Mouse (Mus musculus) intestine, postnatal 0 days (tissue): ENCODE results near the gene Herpud2. TPM values are rescaled to one million over a fixed set of nuclear protein-coding genes. Genes with fewer than 3 reads are reported as not detected.

Experiments
- ATAC-seq: fragments of 200-750 bp; cut with Nextera tagmentation; 2 replicates; pipeline ENCODE4 v1.8.0; 2017; ENCODE audit warnings: mild to moderate bottlenecking, moderate TSS enrichment, moderate library complexity
- H3K27ac ChIP-seq: fragments of 300-500 bp; sonication (generic); 2 replicates; pipeline ENCODE4 v1.5.1; 2014; ENCODE audit warnings: mild to moderate bottlenecking, low read depth, low read length, moderate library complexity
- H3K27me3 ChIP-seq: fragments of 300-500 bp; sonication (generic); replicated peaks from 2 replicates; pipeline ENCODE4 v1.6.1; 2014; ENCODE audit warnings: low read length, mixed read lengths; ENCODE audit not compliant: control insufficient read depth, insufficient read depth
- H3K36me3 ChIP-seq: fragments of 300-500 bp; sonication (generic); 2 replicates; pipeline ENCODE4 v1.6.1; 2014; ENCODE audit warnings: mild to moderate bottlenecking, moderate library complexity; ENCODE audit not compliant: control insufficient read depth, insufficient read depth
- H3K4me1 ChIP-seq: fragments of 300-500 bp; sonication (generic); replicated peaks from 2 replicates; pipeline ENCODE4 v1.6.1; 2014; ENCODE audit warnings: antibody characterized with exemption, low read length, mixed read lengths; ENCODE audit not compliant: control insufficient read depth, insufficient read depth
- H3K4me2 ChIP-seq: fragments of 300-500 bp; sonication (generic); replicated peaks from 2 replicates; pipeline ENCODE4 v1.6.1; 2014; ENCODE audit warnings: low read depth, mild to moderate bottlenecking, moderate library complexity
- H3K4me3 ChIP-seq: fragments of 300-500 bp; sonication (generic); 2 replicates; pipeline ENCODE4 v1.5.1; 2014; ENCODE audit warnings: low read depth, low read length
- H3K9ac ChIP-seq: fragments of 300-500 bp; sonication (generic); 2 replicates; pipeline ENCODE4 v1.6.1; 2014; ENCODE audit warnings: mild to moderate bottlenecking, low read depth, low read length
- H3K9me3 ChIP-seq: fragments of 300-500 bp; sonication (generic); 2 replicates; pipeline ENCODE4 v1.6.1; 2016; ENCODE audit warnings: mixed run types; ENCODE audit not compliant: control insufficient read depth
- CTCF ChIP-seq: sonication (generic); IDR thresholded peaks from 2 replicates; pipeline ENCODE4 v1.5.1; 2016; ENCODE audit warnings: low read depth, mild to moderate bottlenecking, control low read depth, antibody characterized with exemption, moderate library complexity
- WGBS: fragments of 180-500 bp; shearing (Covaris S2); extraction: QIAGEN DNeasy Blood & Tissue Kit; methylation state at CpG from one replicate; pipeline ENCODE4 v1.1.7; 2014; 5-methylcytosine and 5-hydroxymethylcytosine counted together
- polyA plus RNA-seq: library from polyadenylated mRNA; unstranded; fragments of >200 nt; fragmentation: Nextera tagmentation; extraction: Ambion mirVana; gene quantifications from 2 replicates; pipeline ENCODE4 v1.2.1, GENCODE M21; 2015

Gene Herpud2
- polyA plus RNA-seq, 1 experiment from 2014 or later: 21.9 TPM

DNA sequence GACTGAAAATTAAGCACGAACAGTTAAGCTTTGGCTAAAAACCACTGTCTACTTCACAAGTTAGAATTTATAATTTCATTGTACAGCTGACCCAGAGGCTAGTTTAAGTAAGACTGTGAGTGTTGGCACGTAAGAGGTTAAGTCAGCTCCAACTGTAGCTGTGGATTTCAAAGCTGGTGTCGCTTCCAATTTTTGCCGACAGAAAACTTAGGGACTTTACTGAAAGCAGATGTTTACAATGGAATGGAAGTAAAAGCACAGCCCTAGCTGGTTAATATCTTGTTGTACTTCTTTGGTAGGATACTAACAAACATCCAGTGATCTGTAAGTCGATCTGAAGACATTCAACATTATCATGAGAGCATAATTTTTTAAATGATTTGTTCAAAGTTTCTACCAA lies 23.0 kb upstream of the Herpud2 start:
- Histone ChIP-seq H3K27me3 (no peaks in the 10 kb centered on the region), H3K4me2 (0 out of 2 replicates have a peak overlapping the region, but pooled peaks have one; percentile 10), H3K4me1 (0 out of 2 replicates have a peak, but pooled peaks cover 3% of the 10 kb centered on the region), H3K27ac (no peak overlapping the region), H3K4me3 (no peak overlapping the region), H3K9me3 (no peaks in the 10 kb centered on the region), H3K36me3 (no peaks in the 10 kb centered on the region), H3K9ac (no peak overlapping the region)
- 55% methylated on average over 5 of the region's 5 CpGs for WGBS
- ATAC-seq: no peak
- no peak for TF ChIP-seq CTCF

GRCm38 (mm10) chr9:25173171-25173570 lies 21.6 kb upstream of the Herpud2 start:
- no peaks in the 10 kb centered on the region for H3K27me3 ChIP-seq
- H3K9ac ChIP-seq: no peak overlapping the region
- ATAC-seq: no peak
- no peaks in the 10 kb centered on the region for H3K36me3 ChIP-seq
- TF ChIP-seq CTCF: no peak
- no peak overlapping the region for H3K4me2 ChIP-seq
- H3K27ac ChIP-seq: no peak overlapping the region
- H3K9me3 ChIP-seq: no peaks in the 10 kb centered on the region
- no peak overlapping the region for H3K4me3 ChIP-seq
- H3K4me1 ChIP-seq: 0 out of 2 replicates have a peak, but pooled peaks cover 3% of the 10 kb centered on the region
- WGBS: 27% methylated on average over 4 of the region's 4 CpGs

DNA sequence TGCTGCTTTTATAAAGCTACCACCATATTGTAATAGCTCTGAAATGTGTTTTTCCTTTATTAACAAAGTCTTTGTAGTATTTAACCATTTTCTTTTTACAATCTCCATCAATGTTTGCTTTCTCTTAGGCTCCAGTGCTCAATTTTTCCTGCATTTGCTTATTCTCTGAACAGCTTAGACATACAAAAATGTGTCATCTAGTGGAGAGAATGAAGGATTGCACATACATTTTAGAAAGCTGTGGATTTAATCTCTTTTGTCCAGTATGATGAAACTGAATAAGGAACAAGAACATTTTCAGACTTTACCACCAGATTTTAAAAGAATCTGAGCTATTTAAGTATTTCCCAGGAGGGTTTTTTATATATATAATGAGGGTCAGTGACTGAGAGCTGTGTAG lies 18.0 kb upstream of the Herpud2 start:
- TF ChIP-seq CTCF: peak; percentile 52; the same call in 1 of the 2 replicates
- no peaks in the 10 kb centered on the region for H3K9me3 ChIP-seq
- no peak overlapping the region for H3K4me2 ChIP-seq
- no peak overlapping the region for H3K27ac ChIP-seq
- ATAC-seq: no peak
- no peak overlapping the region for H3K4me3 ChIP-seq
- no peaks in the 10 kb centered on the region for H3K4me1 ChIP-seq
- H3K27me3 ChIP-seq: no peaks in the 10 kb centered on the region
- no peak overlapping the region for H3K9ac ChIP-seq
- no peaks in the 10 kb centered on the region for H3K36me3 ChIP-seq

GRCm38 (mm10) chr9:25167458-25168084 lies 16.0 kb upstream of the Herpud2 start:
- Histone ChIP-seq H3K4me3 (no peak overlapping the region), H3K27me3 (no peaks in the 10 kb centered on the region), H3K27ac (no peak overlapping the region), H3K4me1 (no peaks in the 10 kb centered on the region), H3K4me2 (no peak overlapping the region), H3K9ac (no peak overlapping the region), H3K9me3 (no peaks in the 10 kb centered on the region), H3K36me3 (no peaks in the 10 kb centered on the region)
- peak; percentile 90 for TF ChIP-seq CTCF
- ATAC-seq: peak; percentile 69
- WGBS: 26% methylated on average over 6 of the region's 6 CpGs

DNA sequence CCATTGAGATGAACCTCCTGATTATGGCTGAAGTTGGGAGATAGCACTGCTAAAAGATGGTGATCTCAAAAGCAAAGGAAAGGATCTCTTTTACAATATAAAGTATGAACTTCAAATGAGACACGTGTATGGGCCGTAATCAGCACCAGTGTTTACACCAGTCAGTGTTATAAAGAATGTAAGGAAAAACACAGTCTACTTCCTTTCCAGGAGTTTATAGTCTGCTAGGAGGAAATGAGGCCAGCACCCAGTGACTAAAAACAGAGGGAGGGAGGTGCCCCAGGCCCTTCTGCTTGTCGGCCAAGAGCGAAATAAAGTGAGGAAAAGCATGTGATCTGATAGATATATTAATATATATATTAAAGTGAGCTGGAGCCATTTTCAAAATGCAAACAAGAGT lies 6.6 kb upstream of the Herpud2 start:
- H3K9me3 ChIP-seq: no peaks in the 10 kb centered on the region
- no peak overlapping the region for H3K9ac ChIP-seq
- ATAC-seq: peak; percentile 71
- 25% methylated on average over 4 of the region's 4 CpGs for WGBS
- H3K27ac ChIP-seq: no peak overlapping the region
- no peak overlapping the region for H3K4me2 ChIP-seq
- H3K36me3 ChIP-seq: no peaks in the 10 kb centered on the region
- H3K4me1 ChIP-seq: no peaks in the 10 kb centered on the region
- H3K4me3 ChIP-seq: no peak overlapping the region
- H3K27me3 ChIP-seq: no peaks in the 10 kb centered on the region
- no peak for TF ChIP-seq CTCF

- Histone ChIP-seq H3K4me3 (no peak overlapping the region), H3K9me3 (no peaks in the 10 kb centered on the region), H3K27ac (no peak overlapping the region), H3K4me2 (no peak overlapping the region), H3K9ac (no peak overlapping the region), H3K27me3 (no peaks in the 10 kb centered on the region), H3K36me3 (no peaks in the 10 kb centered on the region), H3K4me1 (peaks cover 4% of the 10 kb centered on the region)
- WGBS: 15% methylated on average over 1 of the region's 1 CpGs
- no peak for ATAC-seq
- peak; percentile 56 for TF ChIP-seq CTCF
Observed at GRCm38 (mm10) chr9:25156377-25156776, 4.8 kb upstream of the Herpud2 start.
